Mouse (Mus musculus): ENCODE data around the gene Caln1. TPM values are rescaled to one million over a fixed set of nuclear protein-coding genes. Genes with fewer than 3 reads are reported as not detected.

Gene Caln1
- polyA plus RNA-seq, 1 experiment: not detected

DNA sequence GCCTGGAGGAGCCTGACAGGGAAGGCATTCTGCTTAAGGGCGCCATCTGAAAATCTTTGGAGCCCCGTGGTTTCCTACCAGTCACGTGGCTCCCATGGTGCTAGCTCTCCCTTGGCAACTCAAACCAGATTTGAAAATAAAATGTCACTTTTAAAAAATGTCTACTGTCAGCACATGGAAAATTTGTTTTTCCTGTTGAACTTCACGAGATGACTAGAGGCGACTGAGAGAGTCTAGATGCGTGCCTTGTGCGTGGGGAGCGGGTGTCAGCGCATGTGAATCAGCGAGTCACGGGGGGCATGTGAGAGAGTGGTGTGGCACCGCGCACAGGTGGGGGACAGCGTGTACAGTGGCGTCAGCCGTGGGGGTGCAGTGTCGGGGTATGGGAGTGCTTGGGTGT is 42.3 kb downstream of the Caln1 start:
- 95% methylated on average over 17 of the region's 17 CpGs for WGBS
- Histone ChIP-seq H3K4me1 (ENCODE audit: control insufficient read depth, insufficient read depth, low read length) (no peaks in the 10 kb centered on the region), H3K27ac (ENCODE audit: insufficient read depth, low read depth, low read length) (no peak overlapping the region)

DNA sequence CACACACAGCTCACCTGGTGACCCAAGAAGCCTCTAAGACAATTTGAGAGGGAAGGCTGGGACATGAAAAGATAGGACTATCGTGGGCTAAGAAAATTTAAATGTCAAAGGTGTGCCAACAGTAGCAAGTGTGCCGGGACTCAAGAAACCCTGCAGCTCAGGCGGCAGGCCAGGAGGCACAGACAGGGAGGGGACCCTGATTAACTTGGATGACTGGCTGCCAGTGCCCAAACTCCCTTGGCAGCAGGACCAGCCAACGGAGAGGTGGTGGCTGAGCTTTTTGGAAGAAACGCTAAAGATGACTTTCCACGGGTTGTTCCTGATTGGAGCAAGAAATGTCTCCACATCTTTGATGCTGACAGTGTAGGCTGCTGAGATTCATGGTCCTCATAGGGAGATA is 78.2 kb downstream of the Caln1 start:
- WGBS: 28% methylated on average over 6 of the region's 6 CpGs
- no peak overlapping the region for H3K4me3 ChIP-seq (ENCODE audit: insufficient read depth, low read depth, low read length)
- H3K27ac ChIP-seq (ENCODE audit: insufficient read depth, low read depth, low read length): no peak overlapping the region
- TF ChIP-seq CTCF (IDR thresholded peaks at IDR 0.05; ENCODE audit: insufficient read depth, low read depth, low read length): no peak
- TF ChIP-seq POLR2A (IDR thresholded peaks at IDR 0.05; ENCODE audit: insufficient read depth, low read depth, low read length): no peak
- peaks cover 18% of the 10 kb centered on the region for H3K4me1 ChIP-seq (ENCODE audit: control insufficient read depth, insufficient read depth, low read length)

More for the DNA sequence above, 42.3 kb downstream of the Caln1 start:
- TF ChIP-seq CTCF (IDR thresholded peaks at IDR 0.05; ENCODE audit: insufficient read depth, low read depth, low read length): no peak
- TF ChIP-seq POLR2A (IDR thresholded peaks at IDR 0.05; ENCODE audit: insufficient read depth, low read depth, low read length): no peak
- H3K4me3 ChIP-seq (ENCODE audit: insufficient read depth, low read depth, low read length): no peak overlapping the region

DNA sequence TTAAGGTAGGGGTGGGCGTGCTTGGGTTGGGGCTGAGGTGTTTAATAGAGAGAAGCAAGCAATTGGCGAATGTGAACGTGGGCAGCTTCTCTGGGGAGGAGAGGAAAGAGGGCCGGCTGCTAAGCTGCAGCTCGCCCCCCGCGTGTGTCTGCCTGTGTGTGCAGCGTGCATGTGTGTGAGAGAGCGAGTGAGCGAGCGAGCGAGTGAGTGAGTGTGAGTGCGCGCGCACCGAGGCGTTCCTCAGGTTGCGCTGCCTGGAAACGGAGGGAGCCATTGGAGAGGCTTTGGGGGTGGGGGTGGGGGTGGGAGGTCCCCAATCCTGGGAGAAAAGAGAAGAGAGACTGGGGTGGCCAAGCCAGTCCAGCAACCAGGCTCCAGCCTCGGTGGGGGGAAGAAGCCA is 79.2 kb downstream of the Caln1 start:
- TF ChIP-seq POLR2A (IDR thresholded peaks at IDR 0.05; ENCODE audit: insufficient read depth, low read depth, low read length) (no peak), CTCF (IDR thresholded peaks at IDR 0.05; ENCODE audit: insufficient read depth, low read depth, low read length) (no peak)
- Histone ChIP-seq H3K27ac (ENCODE audit: insufficient read depth, low read depth, low read length) (no peak overlapping the region), H3K4me1 (ENCODE audit: control insufficient read depth, insufficient read depth, low read length) (peaks cover 18% of the 10 kb centered on the region), H3K4me3 (ENCODE audit: insufficient read depth, low read depth, low read length) (peak overlapping the region; percentile 54)
- WGBS: 2% methylated on average over 20 of the region's 20 CpGs

DNA sequence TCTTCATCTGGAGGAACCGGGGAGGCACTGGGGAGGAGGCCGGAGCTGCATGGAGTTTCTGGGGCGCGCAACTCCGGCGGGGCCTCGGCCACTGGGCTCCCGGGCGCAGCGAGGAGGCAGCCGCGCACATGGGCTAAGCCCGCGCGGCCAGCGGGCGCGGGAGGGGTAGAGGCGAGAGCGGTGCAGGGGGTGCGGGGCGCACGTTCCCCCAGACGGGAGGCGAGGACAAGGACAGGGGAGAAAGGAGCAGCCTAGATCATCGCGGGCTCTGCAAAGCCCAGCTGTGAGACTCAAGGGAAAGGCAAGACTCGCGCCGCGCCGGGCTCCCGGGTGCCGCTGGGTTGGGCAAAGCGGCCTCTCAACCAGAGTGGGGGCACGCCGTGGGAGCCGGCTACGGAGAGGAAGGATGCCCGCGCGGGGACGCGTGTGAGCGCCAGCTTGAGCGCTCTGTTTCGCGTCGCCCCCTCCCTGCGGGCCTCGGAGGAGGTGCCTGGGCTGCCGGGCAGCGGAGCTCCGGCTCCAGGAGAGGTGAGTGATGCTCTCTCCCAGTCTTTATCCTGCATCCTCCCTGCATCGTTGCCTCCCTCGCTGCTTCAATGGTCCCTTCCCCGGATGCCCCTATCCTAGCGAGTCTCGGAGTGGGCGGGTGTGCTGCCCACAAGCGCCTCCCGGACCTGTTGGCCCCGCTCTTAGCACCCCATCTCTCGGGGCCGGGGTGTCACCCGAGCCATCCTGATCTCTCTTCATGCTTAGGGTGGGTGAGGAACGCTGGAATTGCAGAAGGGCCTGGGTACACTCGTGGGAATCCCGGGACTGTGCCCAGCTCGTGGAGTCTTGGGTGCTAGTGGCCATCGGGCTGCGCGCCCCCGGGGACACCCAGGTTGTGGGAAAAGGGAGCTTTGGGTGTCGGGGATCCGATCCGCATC is 79.9 kb downstream of the Caln1 start:
- under 1% methylated on average over 77 of the region's 77 CpGs for WGBS

DNA sequence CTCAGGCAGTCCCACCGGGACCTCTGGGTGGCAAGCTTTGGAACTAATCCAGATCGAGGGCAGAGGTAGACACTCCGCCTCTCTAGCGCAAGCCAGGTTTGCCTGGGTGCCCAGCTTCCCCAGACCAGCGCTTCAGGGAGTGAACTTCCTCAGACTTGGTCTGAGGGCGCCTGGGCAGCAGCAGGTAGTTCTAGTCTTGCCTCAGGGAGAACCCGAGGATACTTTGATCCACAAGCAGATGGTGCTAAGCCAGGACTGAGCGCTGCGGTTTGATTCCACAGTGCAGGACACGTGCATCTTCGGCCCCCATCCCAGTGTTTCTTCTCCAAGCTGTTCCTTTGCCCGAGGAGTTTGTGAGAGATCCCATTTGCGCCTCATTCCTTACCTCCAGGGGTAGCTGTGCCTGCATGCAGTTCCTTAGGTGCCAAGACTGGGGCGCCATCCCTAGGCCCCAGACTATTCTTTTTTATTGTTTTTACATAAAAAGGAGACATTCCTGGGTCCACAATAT is 80.8 kb downstream of the Caln1 start:
- peaks cover 18% of the 10 kb centered on the region for H3K4me1 ChIP-seq (ENCODE audit: control insufficient read depth, insufficient read depth, low read length)
- H3K4me3 ChIP-seq (ENCODE audit: insufficient read depth, low read depth, low read length): peak overlapping the region; percentile 54
- no peak overlapping the region for H3K27ac ChIP-seq (ENCODE audit: insufficient read depth, low read depth, low read length)
- 11% methylated on average over 14 of the region's 14 CpGs for WGBS
- TF ChIP-seq CTCF (IDR thresholded peaks at IDR 0.05; ENCODE audit: insufficient read depth, low read depth, low read length) (no peak), POLR2A (IDR thresholded peaks at IDR 0.05; ENCODE audit: insufficient read depth, low read depth, low read length) (no peak)

More for the DNA sequence above, 79.9 kb downstream of the Caln1 start:
- peaks cover 18% of the 10 kb centered on the region for H3K4me1 ChIP-seq (ENCODE audit: control insufficient read depth, insufficient read depth, low read length)
- no peak overlapping the region for H3K27ac ChIP-seq (ENCODE audit: insufficient read depth, low read depth, low read length)
- H3K4me3 ChIP-seq (ENCODE audit: insufficient read depth, low read depth, low read length): peak overlapping the region; percentile 54
- no peak for TF ChIP-seq CTCF (IDR thresholded peaks at IDR 0.05; ENCODE audit: insufficient read depth, low read depth, low read length)
- 0 out of 2 replicates have a peak, but pooled peaks have one; percentile 24 for TF ChIP-seq POLR2A (IDR thresholded peaks at IDR 0.05; ENCODE audit: insufficient read depth, low read depth, low read length)

DNA sequence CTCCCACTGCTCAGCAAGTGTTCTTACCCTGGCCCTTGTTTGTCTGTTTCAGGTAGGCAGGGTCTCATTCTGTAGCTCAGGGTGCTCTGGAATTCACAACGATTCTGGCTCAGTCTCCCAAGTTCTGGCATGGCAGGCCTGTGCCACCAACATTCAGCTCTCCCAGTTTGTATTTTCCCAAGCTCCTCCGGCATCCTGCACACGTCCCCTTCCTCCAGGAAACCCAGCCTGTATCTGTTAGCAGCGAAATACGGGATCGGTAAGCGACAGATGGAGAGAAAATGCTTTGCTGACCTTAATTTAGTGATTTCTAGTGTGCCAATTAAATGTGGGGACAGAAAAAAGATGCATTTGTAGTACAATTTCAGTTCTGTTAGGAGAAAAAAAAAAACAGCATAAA is 88.8 kb downstream of the Caln1 start:
- H3K4me3 ChIP-seq (ENCODE audit: insufficient read depth, low read depth, low read length): no peak overlapping the region
- TF ChIP-seq POLR2A (IDR thresholded peaks at IDR 0.05; ENCODE audit: insufficient read depth, low read depth, low read length): no peak
- TF ChIP-seq CTCF (IDR thresholded peaks at IDR 0.05; ENCODE audit: insufficient read depth, low read depth, low read length): no peak
- no peaks in the 10 kb centered on the region for H3K4me1 ChIP-seq (ENCODE audit: control insufficient read depth, insufficient read depth, low read length)
- 84% methylated on average over 7 of the region's 7 CpGs for WGBS
- H3K27ac ChIP-seq (ENCODE audit: insufficient read depth, low read depth, low read length): no peak overlapping the region

DNA sequence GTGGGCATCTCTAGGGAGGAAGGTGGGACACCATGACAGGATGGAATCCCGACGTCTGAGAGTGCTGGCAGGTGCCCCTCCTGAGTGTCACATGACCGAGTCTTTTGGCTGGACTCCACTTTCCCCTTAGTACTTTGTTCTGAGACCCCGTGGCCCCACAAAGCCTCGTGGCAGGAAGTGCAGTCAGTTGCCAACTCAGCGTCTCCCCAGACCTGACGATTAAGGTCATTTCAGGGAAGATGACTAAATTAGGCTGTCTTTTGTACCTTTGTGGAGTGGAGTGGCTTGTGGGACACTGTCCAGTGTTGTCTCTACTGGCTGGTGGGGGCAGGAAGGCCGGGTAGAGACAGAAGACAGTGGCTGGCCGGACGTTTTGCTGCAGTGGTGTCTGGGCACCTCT is 103.0 kb downstream of the Caln1 start:
- TF ChIP-seq CTCF (IDR thresholded peaks at IDR 0.05; ENCODE audit: insufficient read depth, low read depth, low read length) (no peak), POLR2A (IDR thresholded peaks at IDR 0.05; ENCODE audit: insufficient read depth, low read depth, low read length) (no peak)
- H3K4me3 ChIP-seq (ENCODE audit: insufficient read depth, low read depth, low read length): no peak overlapping the region
- H3K27ac ChIP-seq (ENCODE audit: insufficient read depth, low read depth, low read length): no peak overlapping the region
- no peaks in the 10 kb centered on the region for H3K4me1 ChIP-seq (ENCODE audit: control insufficient read depth, insufficient read depth, low read length)
- WGBS: 69% methylated on average over 10 of the region's 10 CpGs

DNA sequence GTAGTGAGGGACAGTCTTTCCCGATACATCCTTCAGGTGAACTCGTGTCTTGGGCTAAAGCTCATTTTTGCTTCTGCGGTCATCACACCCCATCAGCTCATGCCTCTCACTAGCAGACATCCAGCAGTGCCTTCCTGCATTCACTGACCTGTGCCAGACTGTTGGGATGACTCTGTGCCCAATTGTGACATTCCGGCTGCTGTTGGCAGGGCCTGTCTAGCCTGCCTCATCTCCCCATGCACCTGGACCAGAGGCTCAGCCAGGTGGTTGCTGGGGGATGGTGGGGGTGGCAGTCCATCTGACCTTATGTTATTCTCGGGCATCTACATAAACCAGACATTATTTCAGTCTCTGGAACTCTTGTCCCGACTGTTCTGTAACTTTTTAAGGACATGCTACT is 105.6 kb downstream of the Caln1 start:
- H3K4me1 ChIP-seq (ENCODE audit: control insufficient read depth, insufficient read depth, low read length): no peaks in the 10 kb centered on the region
- no peak overlapping the region for H3K4me3 ChIP-seq (ENCODE audit: insufficient read depth, low read depth, low read length)
- TF ChIP-seq CTCF (IDR thresholded peaks at IDR 0.05; ENCODE audit: insufficient read depth, low read depth, low read length) (no peak), POLR2A (IDR thresholded peaks at IDR 0.05; ENCODE audit: insufficient read depth, low read depth, low read length) (no peak)
- WGBS: 87% methylated on average over 6 of the region's 6 CpGs
- H3K27ac ChIP-seq (ENCODE audit: insufficient read depth, low read depth, low read length): no peak overlapping the region

DNA sequence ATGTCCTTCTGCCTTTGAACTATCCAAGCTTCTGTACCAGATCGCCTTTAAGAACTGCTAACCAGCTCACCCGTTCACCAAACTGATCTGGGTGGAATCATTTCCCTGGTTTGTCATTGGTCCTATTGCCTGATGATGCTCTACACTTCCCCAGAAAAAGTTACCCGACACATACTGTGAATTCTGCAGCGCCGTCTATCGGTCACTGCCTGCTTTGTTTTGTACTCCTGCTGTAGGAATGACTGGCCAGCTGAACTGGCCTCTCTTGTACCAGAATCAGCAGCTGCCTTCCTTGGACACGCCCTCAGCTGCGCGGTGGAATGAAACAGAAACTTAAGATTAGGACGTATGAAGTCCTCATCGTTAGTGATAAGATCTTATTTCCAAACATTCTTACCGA is 107.5 kb downstream of the Caln1 start:
- WGBS: 62% methylated on average over 12 of the region's 12 CpGs
- no peak overlapping the region for H3K27ac ChIP-seq (ENCODE audit: insufficient read depth, low read depth, low read length)
- H3K4me3 ChIP-seq (ENCODE audit: insufficient read depth, low read depth, low read length): no peak overlapping the region
- no peak for TF ChIP-seq CTCF (IDR thresholded peaks at IDR 0.05; ENCODE audit: insufficient read depth, low read depth, low read length)
- no peaks in the 10 kb centered on the region for H3K4me1 ChIP-seq (ENCODE audit: control insufficient read depth, insufficient read depth, low read length)

Measured in olfactory bulb, adult 2 months (tissue).